Mouse (Mus musculus) ES-E14 (cell line): ENCODE measurements around the gene Nhlh1.

Experiments
- CHD2 ChIP-seq: IDR thresholded peaks from 2 replicates; pipeline ENCODE4 v1.6.1; 2014; ENCODE audit warnings: mild to moderate bottlenecking, low read depth, low read length, inconsistent platforms
- HCFC1 ChIP-seq: IDR thresholded peaks from 2 replicates; pipeline ENCODE4 v1.6.1; 2012; ENCODE audit warnings: low read length, inconsistent platforms, borderline replicate concordance; ENCODE audit not compliant: insufficient read depth
- MAFK ChIP-seq: IDR thresholded peaks from 2 replicates; pipeline ENCODE4 v1.6.1; 2014; ENCODE audit warnings: mild to moderate bottlenecking, low read depth, low read length, inconsistent platforms; ENCODE audit not compliant: insufficient read depth

DNA sequence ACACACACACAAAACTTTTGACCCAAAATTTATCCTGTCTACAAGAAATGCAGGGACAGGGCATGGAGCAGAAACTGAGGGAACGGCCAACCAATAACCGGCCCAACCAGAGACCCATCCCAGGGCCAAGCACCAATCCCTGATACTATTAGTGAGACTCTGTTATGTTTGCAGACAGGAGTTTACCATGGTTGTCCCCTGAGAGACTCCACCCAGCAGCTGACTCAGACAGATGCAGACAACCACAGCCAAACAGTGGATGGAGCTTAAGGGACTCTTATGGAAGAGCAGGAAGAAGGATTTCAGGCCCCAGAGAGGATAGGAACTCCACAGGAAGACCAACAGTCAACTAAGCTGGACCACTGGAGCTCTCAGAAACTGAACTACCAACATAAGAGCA, 27.5 kb downstream of the Nhlh1 start:
- TF ChIP-seq MAFK = no peak
- no peak for TF ChIP-seq CHD2
- no peak for TF ChIP-seq HCFC1
